Mouse (Mus musculus) liver, embryonic 12.5 days (tissue): ENCODE data around the gene Tspan9. TPM values are rescaled to one million over a fixed set of nuclear protein-coding genes. Genes with fewer than 3 reads are reported as not detected.

Experiments
- ATAC-seq: fragments of 200-750 bp; cut with Nextera tagmentation; 2 replicates; pipeline ENCODE4 v1.8.0; 2017; ENCODE audit warnings: moderate number of reproducible peaks, mild to moderate bottlenecking, moderate library complexity
- H3K27ac ChIP-seq: fragments of 300-500 bp; sonication (generic); 2 replicates; pipeline ENCODE4 v1.5.1; 2016; ENCODE audit warnings: mild to moderate bottlenecking
- H3K27me3 ChIP-seq: fragments of 300-500 bp; sonication (generic); replicated peaks from 2 replicates; pipeline ENCODE4 v1.6.1; 2016; ENCODE audit warnings: mild to moderate bottlenecking, moderate library complexity
- H3K36me3 ChIP-seq: fragments of 300-500 bp; sonication (generic); 2 replicates; pipeline ENCODE4 v1.6.1; 2016; ENCODE audit warnings: mild to moderate bottlenecking, moderate library complexity
- H3K4me1 ChIP-seq: fragments of 300-500 bp; sonication (generic); 2 replicates; pipeline ENCODE4 v1.6.1; 2016
- H3K4me2 ChIP-seq: fragments of 300-500 bp; sonication (generic); 2 replicates; pipeline ENCODE4 v1.6.1; 2016; ENCODE audit warnings: mild to moderate bottlenecking, moderate library complexity
- H3K4me3 ChIP-seq: fragments of 300-500 bp; sonication (generic); 2 replicates; pipeline ENCODE4 v1.5.1; 2016; ENCODE audit warnings: mild to moderate bottlenecking, moderate library complexity
- H3K9ac ChIP-seq: fragments of 300-500 bp; sonication (generic); 2 replicates; pipeline ENCODE4 v1.6.1; 2016; ENCODE audit warnings: mild to moderate bottlenecking, moderate library complexity
- H3K9me3 ChIP-seq: fragments of 300-500 bp; sonication (generic); replicated peaks from 2 replicates; pipeline ENCODE4 v1.6.1; 2016; ENCODE audit warnings: mild to moderate bottlenecking, moderate library complexity
- WGBS: fragments of 180-500 bp; shearing (Covaris S2); methylation state at CpG from one replicate; pipeline ENCODE4 v1.1.7; 2016; ENCODE audit not compliant: insufficient replicate concordance; 5-methylcytosine and 5-hydroxymethylcytosine counted together
- microRNA-seq: library from miRNA; unstranded; fragments of <30 nt; microRNA quantifications from one replicate; pipeline ENCODE4, GENCODE M21; 2017
- polyA plus RNA-seq: library from polyadenylated mRNA; unstranded; fragments of >200 nt; fragmentation: Nextera tagmentation; extraction: Ambion mirVana; gene quantifications from 2 replicates; pipeline ENCODE4 v1.2.1, GENCODE M21; 2016

The Tspan9 gene
- polyA plus RNA-seq, 1 experiment from 2014 or later, result 26.4 TPM

GRCm38 (mm10) chr6:127919491-127919890 is 223.9 kb downstream of the Tspan9 start:
- no peak overlapping the region for H3K4me2 ChIP-seq
- no peaks in the 10 kb centered on the region for H3K36me3 ChIP-seq
- ATAC-seq, result no peak; the same call in 1 of the 2 replicates
- no peak overlapping the region for H3K27ac ChIP-seq
- no peaks in the 10 kb centered on the region for H3K9me3 ChIP-seq
- no peak overlapping the region for H3K4me3 ChIP-seq
- H3K27me3 ChIP-seq, result peaks cover 12% of the 10 kb centered on the region; the same call in 1 of the 2 replicates
- 58% methylated on average over 6 of the region's 6 CpGs for WGBS
- no peak overlapping the region for H3K9ac ChIP-seq
- H3K4me1 ChIP-seq, result no peaks in the 10 kb centered on the region

GRCm38 (mm10) chr6:127917712-127918111 is 225.7 kb downstream of the Tspan9 start:
- no peak overlapping the region for H3K4me3 ChIP-seq
- no peak overlapping the region for H3K4me2 ChIP-seq
- no peak overlapping the region for H3K27ac ChIP-seq
- no peaks in the 10 kb centered on the region for H3K36me3 ChIP-seq
- WGBS, result 55% methylated on average over 4 of the region's 4 CpGs
- no peak overlapping the region for H3K9ac ChIP-seq
- no peaks in the 10 kb centered on the region for H3K9me3 ChIP-seq
- H3K4me1 ChIP-seq, result no peaks in the 10 kb centered on the region
- ATAC-seq, result no peak
- H3K27me3 ChIP-seq, result peaks cover 12% of the 10 kb centered on the region; the same call in 1 of the 2 replicates

- Histone ChIP-seq H3K9me3 (no peaks in the 10 kb centered on the region), H3K27me3 (peaks cover 6% of the 10 kb centered on the region; the same call in 1 of the 2 replicates), H3K9ac (no peak overlapping the region), H3K36me3 (no peaks in the 10 kb centered on the region), H3K4me3 (no peak overlapping the region), H3K4me2 (no peak overlapping the region), H3K27ac (no peak overlapping the region), H3K4me1 (no peaks in the 10 kb centered on the region)
- 67% methylated on average over 3 of the region's 3 CpGs for WGBS
- no peak for ATAC-seq
These were observed 226.4 kb downstream of the Tspan9 start for GRCm38 (mm10) chr6:127916993-127917392.

GRCm38 (mm10) chr6:127912938-127913337 is 230.5 kb downstream of the Tspan9 start:
- Histone ChIP-seq H3K4me2 (no peak overlapping the region), H3K4me1 (no peaks in the 10 kb centered on the region), H3K36me3 (no peaks in the 10 kb centered on the region), H3K4me3 (no peak overlapping the region), H3K27me3 (no peaks in the 10 kb centered on the region), H3K9ac (no peak overlapping the region), H3K27ac (no peak overlapping the region), H3K9me3 (no peaks in the 10 kb centered on the region)
- WGBS, result 81% methylated on average over 3 of the region's 3 CpGs
- no peak for ATAC-seq

- Histone ChIP-seq H3K9me3 (no peaks in the 10 kb centered on the region), H3K4me2 (no peak overlapping the region), H3K27ac (no peak overlapping the region), H3K4me1 (no peaks in the 10 kb centered on the region), H3K27me3 (no peaks in the 10 kb centered on the region), H3K36me3 (no peaks in the 10 kb centered on the region), H3K9ac (no peak overlapping the region), H3K4me3 (no peak overlapping the region)
- WGBS, result 61% methylated on average over 4 of the region's 4 CpGs
- ATAC-seq, result peak; percentile 54
These were observed 231.7 kb downstream of the Tspan9 start for GRCm38 (mm10) chr6:127911687-127912086.

Small RNA genes within 50 kb of the gene (microRNA-seq; reads per million reads assigned to microRNA genes)
- not detected for gene Gm26338

Other genes with a start within 250 kb of the Tspan9 start
- gene Tead4, start 157.2 kb upstream of the Tspan9 start, polyA plus RNA-seq, result 1.1 and 1.7 TPM in 2 replicates
- gene Tulp3, start 212.3 kb upstream of the Tspan9 start, polyA plus RNA-seq, result 4.7 and 4.8 TPM in 2 replicates
- gene Rhno1, start 219.3 kb upstream of the Tspan9 start, polyA plus RNA-seq, result 78.6 and 81.0 TPM in 2 replicates
- 24.5 and 26.6 TPM in 2 replicates for gene Foxm1, start 219.4 kb upstream of the Tspan9 start, polyA plus RNA-seq
- gene Tex52, start 231.9 kb upstream of the Tspan9 start, polyA plus RNA-seq, result not detected in 2 replicates
- gene Gm44596, start 231.9 kb upstream of the Tspan9 start, polyA plus RNA-seq, result not detected in 2 replicates